Mouse (Mus musculus): Measurements from ENCODE around the gene Noto.
"Not testable (repeated sequence)": the region's sequence is repeated elsewhere in the genome, so short reads cannot be mapped to it uniquely, and the experiment has no call there.

Noto gene

GRCm38 (mm10) chr6:85431842-85432431, 8.3 kb downstream of the Noto start, which contains the start of gene Smyd5:
Smyd5 (plus strand) TSS chr6:85431989.
- DNase-seq (ENCODE audit: low spot score): peak; percentile 87

- no peak for DNase-seq (ENCODE audit: low spot score)
Measured at GRCm38 (mm10) chr6:85433865-85434264, 10.2 kb downstream of the Noto start.

- DNase-seq (ENCODE audit: low spot score): no peak
Measured at GRCm38 (mm10) chr6:85436204-85436603, 12.5 kb downstream of the Noto start.

DNA sequence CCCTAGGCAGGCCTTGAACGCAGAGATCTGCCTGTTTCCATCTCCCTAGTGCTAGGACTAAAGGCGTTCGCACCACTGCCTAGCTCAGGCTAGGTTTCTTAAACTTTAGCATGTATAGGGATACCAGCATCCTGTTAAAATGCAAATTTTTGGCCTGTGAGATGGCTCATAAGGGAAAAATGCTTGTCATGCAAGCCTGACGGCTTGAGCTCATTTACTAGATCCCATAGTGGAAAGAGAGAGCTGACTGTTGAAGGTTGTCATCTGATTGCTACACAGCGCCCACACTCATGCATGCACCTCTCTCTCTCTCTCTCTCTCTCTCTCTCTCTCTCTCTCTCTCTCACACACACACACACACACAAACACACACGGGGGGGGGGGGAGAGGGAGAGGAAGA, 12.9 kb downstream of the Noto start:
- DNase-seq (ENCODE audit: low spot score): no peak

DNA sequence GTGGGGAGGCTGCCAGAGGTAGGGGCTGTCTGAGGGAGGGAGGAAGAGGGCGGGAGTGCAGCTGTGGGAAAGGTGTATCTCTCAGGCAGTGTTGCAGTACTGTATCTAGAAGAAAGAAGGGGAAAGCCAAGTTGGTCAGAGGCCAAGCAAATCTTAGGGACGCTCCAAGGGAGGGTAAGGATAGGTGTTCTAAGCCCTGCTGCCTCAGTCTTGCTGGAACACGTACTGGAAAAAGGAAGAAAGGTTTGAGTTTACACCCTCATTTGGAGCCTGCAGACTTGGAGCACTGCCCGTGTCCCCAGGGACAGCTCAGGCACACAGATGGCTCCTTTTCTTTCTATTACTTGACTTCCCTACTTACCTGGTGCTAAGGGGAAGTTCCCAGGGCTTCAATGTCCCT, 17.5 kb downstream of the Noto start:
- no peak for DNase-seq (ENCODE audit: low spot score)

GRCm38 (mm10) chr6:85443488-85444233, 20.0 kb downstream of the Noto start:
- no peak for DNase-seq (ENCODE audit: low spot score)

GRCm38 (mm10) chr6:85444266-85444965, 20.7 kb downstream of the Noto start:
- DNase-seq (ENCODE audit: low spot score): no peak

DNA sequence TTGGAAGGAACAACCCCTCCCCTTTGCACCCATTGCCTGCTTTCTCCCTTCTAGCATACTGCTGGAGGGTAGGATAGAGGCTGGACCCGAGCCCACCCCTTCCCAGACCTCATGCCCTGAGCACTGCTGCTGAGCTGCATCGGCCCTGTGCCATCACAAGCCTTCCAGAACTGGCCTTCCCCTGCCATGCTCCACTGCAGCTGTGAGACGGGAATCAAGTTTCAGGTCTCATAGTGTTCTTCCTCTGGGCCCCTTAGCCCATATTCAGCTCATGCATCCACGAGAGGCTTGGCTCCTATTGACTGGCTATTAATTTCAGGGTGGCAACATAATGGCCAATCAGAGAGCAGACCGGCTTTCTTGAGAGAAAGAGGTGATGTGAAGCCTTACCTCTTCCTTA, 21.6 kb downstream of the Noto start:
- DNase-seq (ENCODE audit: low spot score): no peak

- DNase-seq (ENCODE audit: low spot score): no peak
Measured at GRCm38 (mm10) chr6:85447351-85447750, 23.7 kb downstream of the Noto start.

DNA sequence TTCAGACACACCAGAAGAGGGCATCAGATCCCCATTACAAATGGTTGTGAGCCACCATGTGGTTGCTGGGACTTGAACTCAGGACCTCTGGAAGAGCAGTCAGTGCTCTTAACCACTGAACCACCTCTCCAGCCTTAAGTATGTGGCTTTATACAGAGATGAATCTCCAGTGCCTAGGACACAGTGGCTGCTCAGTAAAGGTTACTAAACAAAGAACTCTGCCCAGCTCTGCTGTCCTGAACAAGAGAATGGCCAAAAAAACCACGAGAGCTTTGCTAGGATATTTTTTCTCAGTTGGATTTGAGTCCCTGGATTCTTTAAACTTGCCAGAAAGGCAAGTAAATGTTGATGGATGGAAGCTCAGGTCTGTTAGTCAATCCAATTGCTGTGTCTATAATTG, 26.5 kb downstream of the Noto start:
- DNase-seq (ENCODE audit: low spot score): not testable (repeated sequence)

- DNase-seq (ENCODE audit: low spot score): peak; percentile 99
Measured at GRCm38 (mm10) chr6:85450697-85451663, 27.3 kb downstream of the Noto start, which contains the start of gene Cct7. Cct7 (plus strand) TSS chr6:85451514.

GRCm38 (mm10) chr6:85451664-85452410, 28.2 kb downstream of the Noto start, which contains the start of gene Pradc1:
Pradc1 (minus strand) TSS chr6:85451970.
- peak; percentile 99 for DNase-seq (ENCODE audit: low spot score)

- DNase-seq (ENCODE audit: low spot score): no peak
Measured at GRCm38 (mm10) chr6:85452411-85452665, 28.7 kb downstream of the Noto start.

- DNase-seq (ENCODE audit: low spot score): no peak
Measured at GRCm38 (mm10) chr6:85452816-85453215, 29.1 kb downstream of the Noto start.

GRCm38 (mm10) chr6:85459621-85460020, 35.9 kb downstream of the Noto start:
- DNase-seq (ENCODE audit: low spot score): no peak

GRCm38 (mm10) chr6:85465381-85465780, 41.7 kb downstream of the Noto start:
- DNase-seq (ENCODE audit: low spot score): no peak

GRCm38 (mm10) chr6:85469660-85470430, 46.2 kb downstream of the Noto start:
- DNase-seq (ENCODE audit: low spot score): no peak

DNA sequence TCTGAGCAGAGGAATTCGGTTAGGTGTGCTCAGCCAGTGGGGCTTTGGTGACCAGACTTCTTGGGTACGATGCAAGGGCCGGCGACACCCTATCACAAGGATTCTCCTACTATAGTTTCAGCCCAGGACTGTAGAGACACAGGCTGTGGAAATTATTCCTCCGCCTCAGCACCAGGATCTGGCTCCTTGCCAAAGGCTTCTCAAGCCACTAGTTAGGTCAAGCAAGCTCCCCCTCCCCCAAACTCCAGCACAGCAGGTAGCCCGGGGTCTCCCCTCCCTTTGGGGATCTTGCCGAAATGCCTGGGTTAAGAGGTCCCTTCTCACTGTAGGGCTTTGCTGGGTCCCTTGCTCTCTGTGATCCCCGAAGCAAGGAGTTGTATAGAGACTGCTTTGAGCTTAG, 48.3 kb downstream of the Noto start:
- DNase-seq (ENCODE audit: low spot score): no peak

- DNase-seq (ENCODE audit: low spot score): no peak
Measured at GRCm38 (mm10) chr6:85472542-85472941, 48.9 kb downstream of the Noto start.

DNA sequence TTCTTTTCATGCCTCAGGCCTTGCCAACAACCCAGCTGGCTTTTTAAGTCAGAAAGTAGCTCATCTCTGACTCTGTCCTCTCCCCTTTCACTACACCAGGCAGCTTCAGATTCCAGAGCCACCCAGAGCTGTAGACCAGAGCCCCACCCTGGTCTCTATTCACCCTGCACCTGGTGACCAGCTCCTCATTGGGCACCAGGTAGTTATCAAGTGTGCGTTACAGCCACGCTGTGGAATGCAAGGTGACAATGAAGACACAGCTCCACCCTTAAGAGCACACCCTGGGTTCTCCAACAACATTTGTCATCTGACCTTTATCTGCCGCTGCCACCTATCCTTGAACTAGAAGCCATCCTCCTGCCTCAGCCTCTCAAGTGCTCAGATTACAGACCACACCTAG, 51.9 kb downstream of the Noto start:
- no peak for DNase-seq (ENCODE audit: low spot score)
